Mouse (Mus musculus): ENCODE data around the gene Atp6v1d. TPM values are rescaled to one million over a fixed set of nuclear protein-coding genes. Genes with fewer than 3 reads are reported as not detected.

Atp6v1d gene
- polyA plus RNA-seq, 1 experiment = 79.5 TPM

DNA sequence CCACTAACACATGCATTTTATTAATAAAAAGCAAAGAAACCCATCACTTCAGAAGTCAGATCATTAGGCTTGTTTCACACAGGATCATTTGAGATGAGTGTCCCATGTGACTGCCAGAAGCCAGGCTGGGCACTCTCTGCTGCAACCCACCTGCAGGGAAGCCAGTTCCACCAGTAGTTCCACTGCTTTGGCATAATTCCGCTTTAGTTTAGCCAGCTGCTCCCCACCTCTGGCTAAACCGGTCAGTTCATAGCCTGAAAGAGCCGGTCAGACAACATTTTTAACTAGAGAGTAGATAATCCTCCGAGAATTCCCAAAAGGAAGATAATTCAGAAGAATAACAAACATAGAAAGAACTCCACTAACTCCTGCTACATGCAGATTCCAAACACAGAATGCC lies 13.2 kb downstream of the Atp6v1d start:
- TF ChIP-seq CTCF (IDR thresholded peaks at IDR 0.05; ENCODE audit: control insufficient read depth, insufficient read depth, low read length) (no peak), POLR2A (IDR thresholded peaks at IDR 0.05; ENCODE audit: borderline replicate concordance, control insufficient read depth, low read depth, low read length) (no peak)
- WGBS = 92% methylated on average over 4 of the region's 4 CpGs
- H3K4me3 ChIP-seq (replicated peaks; ENCODE audit: control insufficient read depth, low read depth, low read length) = no peak overlapping the region
- H3K4me1 ChIP-seq (ENCODE audit: control insufficient read depth, insufficient read depth, low read length) = no peaks in the 10 kb centered on the region
- H3K27ac ChIP-seq (ENCODE audit: control insufficient read depth, insufficient read depth, low read depth, low read length, poor library complexity) = no peak overlapping the region

DNA sequence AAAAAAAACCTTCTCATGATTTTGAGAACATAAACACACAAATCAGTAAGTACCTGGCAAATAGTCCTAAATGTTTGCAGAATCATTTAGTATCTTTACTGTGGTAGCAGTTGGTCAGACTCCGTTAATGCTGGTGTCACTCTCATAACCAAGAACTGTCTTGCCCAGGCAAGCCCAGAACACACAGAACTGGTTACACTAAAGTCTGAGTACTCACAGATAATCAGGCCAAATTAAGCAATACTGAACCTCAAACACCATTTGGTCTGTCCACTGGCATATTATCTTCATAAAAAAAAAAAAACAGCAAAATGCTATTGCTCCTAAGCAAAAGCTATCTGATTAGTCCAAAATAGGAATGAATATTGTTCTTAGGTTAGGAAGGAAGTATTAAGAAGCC lies 19.0 kb downstream of the Atp6v1d start:
- no peaks in the 10 kb centered on the region for H3K4me1 ChIP-seq (ENCODE audit: control insufficient read depth, insufficient read depth, low read length)
- 94% methylated on average over 1 of the region's 1 CpGs for WGBS
- no peak overlapping the region for H3K27ac ChIP-seq (ENCODE audit: control insufficient read depth, insufficient read depth, low read depth, low read length, poor library complexity)
- TF ChIP-seq POLR2A (IDR thresholded peaks at IDR 0.05; ENCODE audit: borderline replicate concordance, control insufficient read depth, low read depth, low read length) (no peak), CTCF (IDR thresholded peaks at IDR 0.05; ENCODE audit: control insufficient read depth, insufficient read depth, low read length) (no peak)
- no peak overlapping the region for H3K4me3 ChIP-seq (replicated peaks; ENCODE audit: control insufficient read depth, low read depth, low read length)

- WGBS = 61% methylated on average over 4 of the region's 4 CpGs
- no peak for TF ChIP-seq CTCF (IDR thresholded peaks at IDR 0.05; ENCODE audit: control insufficient read depth, insufficient read depth, low read length)
- no peak for TF ChIP-seq POLR2A (IDR thresholded peaks at IDR 0.05; ENCODE audit: borderline replicate concordance, control insufficient read depth, low read depth, low read length)
- Histone ChIP-seq H3K27ac (ENCODE audit: control insufficient read depth, insufficient read depth, low read depth, low read length, poor library complexity) (no peak overlapping the region), H3K4me3 (replicated peaks; ENCODE audit: control insufficient read depth, low read depth, low read length) (no peak overlapping the region), H3K4me1 (ENCODE audit: control insufficient read depth, insufficient read depth, low read length) (no peaks in the 10 kb centered on the region)
Measured at GRCm38 (mm10) chr12:78839906-78840305, 21.5 kb downstream of the Atp6v1d start.

GRCm38 (mm10) chr12:78834496-78834895 lies 26.9 kb downstream of the Atp6v1d start:
- 85% methylated on average over 2 of the region's 2 CpGs for WGBS
- H3K27ac ChIP-seq (ENCODE audit: control insufficient read depth, insufficient read depth, low read depth, low read length, poor library complexity) = no peak overlapping the region
- H3K4me3 ChIP-seq (replicated peaks; ENCODE audit: control insufficient read depth, low read depth, low read length) = no peak overlapping the region
- no peaks in the 10 kb centered on the region for H3K4me1 ChIP-seq (ENCODE audit: control insufficient read depth, insufficient read depth, low read length)
- TF ChIP-seq POLR2A (IDR thresholded peaks at IDR 0.05; ENCODE audit: borderline replicate concordance, control insufficient read depth, low read depth, low read length) (no peak), CTCF (IDR thresholded peaks at IDR 0.05; ENCODE audit: control insufficient read depth, insufficient read depth, low read length) (no peak)

DNA sequence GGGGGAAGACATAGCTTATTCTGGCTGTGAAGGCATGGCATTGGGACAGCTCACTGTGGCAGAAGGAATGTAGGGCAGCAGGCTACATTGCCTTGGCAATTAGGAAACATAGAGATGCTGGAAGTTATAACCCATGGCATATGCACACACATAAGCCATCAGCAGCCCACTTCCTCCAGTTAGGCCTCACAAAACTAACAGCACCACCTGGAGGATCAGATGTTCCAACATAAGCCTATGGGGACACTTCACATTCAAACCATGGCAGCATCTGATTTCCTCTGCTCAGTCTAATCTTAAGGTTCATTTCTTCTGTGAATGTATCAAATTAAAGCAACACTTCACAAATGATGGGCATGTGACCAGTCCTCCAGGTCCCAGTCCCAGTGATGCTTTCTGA lies 47.0 kb downstream of the Atp6v1d start:
- Histone ChIP-seq H3K4me3 (replicated peaks; ENCODE audit: control insufficient read depth, low read depth, low read length) (no peak overlapping the region), H3K27ac (ENCODE audit: control insufficient read depth, insufficient read depth, low read depth, low read length, poor library complexity) (no peak overlapping the region), H3K4me1 (ENCODE audit: control insufficient read depth, insufficient read depth, low read length) (no peaks in the 10 kb centered on the region)
- TF ChIP-seq POLR2A (IDR thresholded peaks at IDR 0.05; ENCODE audit: borderline replicate concordance, control insufficient read depth, low read depth, low read length) (no peak), CTCF (IDR thresholded peaks at IDR 0.05; ENCODE audit: control insufficient read depth, insufficient read depth, low read length) (no peak)

DNA sequence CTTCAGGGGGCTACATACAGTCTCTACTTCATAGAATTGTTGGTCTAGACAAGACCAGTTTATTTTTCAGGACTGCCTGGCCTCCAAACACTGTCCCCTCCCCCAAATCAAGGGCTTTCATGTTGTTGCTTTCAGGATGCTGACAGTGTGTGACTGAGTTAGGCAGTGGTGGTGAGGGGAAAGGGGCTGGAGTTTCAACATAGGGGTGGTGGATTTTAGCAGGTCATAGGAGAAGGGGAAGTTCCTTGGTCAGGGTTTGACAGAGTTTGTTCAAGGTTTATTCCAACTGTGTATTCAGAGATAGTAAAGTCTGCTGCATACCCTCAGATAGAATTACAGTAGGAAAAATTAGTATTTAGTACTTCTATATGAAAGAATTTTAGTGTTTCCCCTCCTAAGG lies 59.6 kb downstream of the Atp6v1d start:
- no peaks in the 10 kb centered on the region; the same call in 1 of the 2 replicates for H3K4me1 ChIP-seq (ENCODE audit: control insufficient read depth, insufficient read depth, low read length)
- no peak overlapping the region for H3K4me3 ChIP-seq (replicated peaks; ENCODE audit: control insufficient read depth, low read depth, low read length)
- H3K27ac ChIP-seq (ENCODE audit: control insufficient read depth, insufficient read depth, low read depth, low read length, poor library complexity) = no peak overlapping the region
- TF ChIP-seq POLR2A (IDR thresholded peaks at IDR 0.05; ENCODE audit: borderline replicate concordance, control insufficient read depth, low read depth, low read length) (no peak), CTCF (IDR thresholded peaks at IDR 0.05; ENCODE audit: control insufficient read depth, insufficient read depth, low read length) (no peak)

DNA sequence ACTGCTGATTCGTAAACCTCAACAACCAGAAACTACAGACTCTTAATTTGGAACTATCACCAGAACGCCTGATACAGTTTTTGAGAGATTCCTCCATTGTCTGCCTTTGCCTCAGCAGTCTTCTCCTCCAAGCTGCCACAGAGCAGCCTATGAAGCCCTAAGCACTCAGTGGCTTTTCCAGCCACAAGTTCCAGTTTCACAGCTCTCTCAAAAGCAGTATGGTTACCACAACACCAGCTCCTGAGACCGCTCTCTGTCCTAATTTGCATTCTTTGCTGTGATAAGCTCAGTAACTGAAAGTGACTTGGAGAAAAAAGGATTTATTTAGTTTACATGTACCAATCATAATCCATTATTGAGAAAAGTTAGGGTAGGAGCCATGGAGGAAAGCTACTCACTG lies 61.4 kb downstream of the Atp6v1d start:
- 79% methylated on average over 3 of the region's 3 CpGs for WGBS
- H3K27ac ChIP-seq (ENCODE audit: control insufficient read depth, insufficient read depth, low read depth, low read length, poor library complexity) = no peak overlapping the region
- TF ChIP-seq POLR2A (IDR thresholded peaks at IDR 0.05; ENCODE audit: borderline replicate concordance, control insufficient read depth, low read depth, low read length) (no peak), CTCF (IDR thresholded peaks at IDR 0.05; ENCODE audit: control insufficient read depth, insufficient read depth, low read length) (no peak)
- no peak overlapping the region for H3K4me3 ChIP-seq (replicated peaks; ENCODE audit: control insufficient read depth, low read depth, low read length)
- H3K4me1 ChIP-seq (ENCODE audit: control insufficient read depth, insufficient read depth, low read length) = no peaks in the 10 kb centered on the region; the same call in 1 of the 2 replicates

DNA sequence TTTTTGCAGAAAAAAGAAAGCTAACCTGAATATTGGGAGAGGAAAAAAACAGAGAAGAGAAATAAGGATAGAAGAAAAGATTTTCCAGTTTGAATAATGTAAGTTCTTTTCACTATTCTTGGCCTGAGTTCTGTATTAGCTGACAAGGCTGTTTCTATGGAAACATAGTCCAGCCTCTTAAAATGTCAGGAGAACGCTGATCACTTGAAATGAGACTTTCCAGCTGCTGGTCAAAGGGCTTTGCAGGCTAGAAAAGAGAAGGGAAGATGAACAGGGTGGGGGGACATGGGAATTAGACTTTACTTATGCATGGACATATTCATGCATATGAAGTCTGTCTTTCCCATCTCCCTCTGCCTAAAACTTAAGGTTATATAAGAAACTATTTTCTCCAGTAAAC lies 67.2 kb downstream of the Atp6v1d start:
- 70% methylated on average over 1 of the region's 1 CpGs for WGBS
- Histone ChIP-seq H3K4me3 (replicated peaks; ENCODE audit: control insufficient read depth, low read depth, low read length) (no peak overlapping the region), H3K4me1 (ENCODE audit: control insufficient read depth, insufficient read depth, low read length) (no peaks in the 10 kb centered on the region; the same call in 1 of the 2 replicates), H3K27ac (ENCODE audit: control insufficient read depth, insufficient read depth, low read depth, low read length, poor library complexity) (no peak overlapping the region)
- no peak for TF ChIP-seq CTCF (IDR thresholded peaks at IDR 0.05; ENCODE audit: control insufficient read depth, insufficient read depth, low read length)
- no peak for TF ChIP-seq POLR2A (IDR thresholded peaks at IDR 0.05; ENCODE audit: borderline replicate concordance, control insufficient read depth, low read depth, low read length)

- H3K4me1 ChIP-seq (ENCODE audit: control insufficient read depth, insufficient read depth, low read length) = no peaks in the 10 kb centered on the region; the same call in 1 of the 2 replicates
- no peak overlapping the region for H3K4me3 ChIP-seq (replicated peaks; ENCODE audit: control insufficient read depth, low read depth, low read length)
- TF ChIP-seq POLR2A (IDR thresholded peaks at IDR 0.05; ENCODE audit: borderline replicate concordance, control insufficient read depth, low read depth, low read length) = no peak
- TF ChIP-seq CTCF (IDR thresholded peaks at IDR 0.05; ENCODE audit: control insufficient read depth, insufficient read depth, low read length) = no peak
- no peak overlapping the region for H3K27ac ChIP-seq (ENCODE audit: control insufficient read depth, insufficient read depth, low read depth, low read length, poor library complexity)
- 68% methylated on average over 2 of the region's 2 CpGs for WGBS
Measured at GRCm38 (mm10) chr12:78790791-78791190, 70.6 kb downstream of the Atp6v1d start.

Other genes starting within 250 kb of the Atp6v1d start
- gene Fam71d, start 170.1 kb downstream of the Atp6v1d start, polyA plus RNA-seq (2011; ENCODE audit: insufficient read depth, insufficient read length, low replicate concordance, missing spikeins) = 3.4 TPM in 1 of 2 replicates, not detected in the other
- gene Mpp5, start 112.7 kb downstream of the Atp6v1d start, polyA plus RNA-seq (2011; ENCODE audit: insufficient read depth, insufficient read length, low replicate concordance, missing spikeins) = 4.3 and 9.1 TPM in 2 replicates
- 18.7 and 43.2 TPM in 2 replicates for gene Eif2s1, start 181 bp upstream of the Atp6v1d start, polyA plus RNA-seq (2011; ENCODE audit: insufficient read depth, insufficient read length, low replicate concordance, missing spikeins)
- 4.1 and 6.2 TPM in 2 replicates for gene Plek2, start 45.3 kb upstream of the Atp6v1d start, polyA plus RNA-seq (2011; ENCODE audit: insufficient read depth, insufficient read length, low replicate concordance, missing spikeins)
- 6.2 and 18.7 TPM in 2 replicates for gene Tmem229b, start 146.0 kb upstream of the Atp6v1d start, polyA plus RNA-seq (2011; ENCODE audit: insufficient read depth, insufficient read length, low replicate concordance, missing spikeins)
- 0.36 and 1.1 TPM in 2 replicates for gene Plekhh1, start 167.5 kb upstream of the Atp6v1d start, polyA plus RNA-seq (2011; ENCODE audit: insufficient read depth, insufficient read length, low replicate concordance, missing spikeins)
- gene Pigh, start 228.0 kb upstream of the Atp6v1d start, polyA plus RNA-seq (2011; ENCODE audit: insufficient read depth, insufficient read length, low replicate concordance, missing spikeins) = 0.57 and 3.6 TPM in 2 replicates